Mouse (Mus musculus) heart, adult 2 months (tissue): ENCODE data around the gene Irf1. TPM values are rescaled to one million over a fixed set of nuclear protein-coding genes. Genes with fewer than 3 reads are reported as not detected.
A peak's percentile ranks its signal among the peaks of the same experiment; 100 is the strongest.

Experiments
- DNase-seq, 2 experiments: peaks; one replicate each; pipeline ENCODE4 v3.0.0; 2021
- H3K27ac ChIP-seq: fragments of 200-600 bp; 2 replicates; pipeline ENCODE4 v1.8.1; 2022
- H3K27me3 ChIP-seq: fragments of 200-500 bp; 2 replicates; pipeline ENCODE4 v1.6.1; 2012; ENCODE audit warnings: mild to moderate bottlenecking, low read length, inconsistent platforms, mixed read lengths; ENCODE audit not compliant: control insufficient read depth, insufficient read depth
- H3K36me3 ChIP-seq: fragments of 200-500 bp; 2 replicates; pipeline ENCODE4 v1.6.1; 2012; ENCODE audit warnings: low read length, inconsistent platforms; ENCODE audit not compliant: control insufficient read depth, insufficient read depth
- H3K4me1 ChIP-seq: fragments of 200-500 bp; 2 replicates; pipeline ENCODE4 v1.6.1; 2011; ENCODE audit warnings: low read length; ENCODE audit not compliant: control insufficient read depth, insufficient read depth
- H3K4me3 ChIP-seq: fragments of 200-600 bp; 2 replicates; pipeline ENCODE4 v1.8.1; 2022
- H3K79me2 ChIP-seq: fragments of 200-500 bp; replicated peaks from 2 replicates; pipeline ENCODE4 v1.6.1; 2012; ENCODE audit warnings: mild to moderate bottlenecking, inconsistent platforms, low read length, moderate library complexity, mixed read lengths; ENCODE audit not compliant: control insufficient read depth, insufficient read depth
- H3K9ac ChIP-seq: fragments of 200-500 bp; 2 replicates; pipeline ENCODE4 v1.6.1; 2012; ENCODE audit warnings: low read depth, mild to moderate bottlenecking, control low read depth, inconsistent platforms, low read length, mixed read lengths
- CTCF ChIP-seq: fragments of 200-600 bp; IDR thresholded peaks from 2 replicates; pipeline ENCODE4 v1.8.1; 2022; ENCODE audit warnings: antibody characterized with exemption, mild to moderate bottlenecking, moderate library complexity
- EP300 ChIP-seq: fragments of 200-500 bp; IDR thresholded peaks from 2 replicates; pipeline ENCODE4 v1.6.1; 2011; ENCODE audit warnings: low read depth, low read length, control low read depth; ENCODE audit not compliant: insufficient read depth
- POLR2A ChIP-seq: fragments of 200-500 bp; IDR thresholded peaks from 2 replicates; pipeline ENCODE4 v1.6.1; 2011; ENCODE audit warnings: mild to moderate bottlenecking, low read depth, low read length, control low read depth; ENCODE audit not compliant: insufficient read depth
- WGBS: fragments of 180-500 bp; shearing (Covaris S2); methylation state at CpG from one replicate; pipeline ENCODE4 v1.1.7; 2018; 5-methylcytosine and 5-hydroxymethylcytosine counted together
- intact Hi-C: fragments of 180-260 bp; cut with DNase I; formaldehyde crosslinking; loops from one replicate; pipeline ENCODE4 v1.15.1; 2025
- polyA plus RNA-seq: library from polyadenylated mRNA; depleted of rRNA; stranded (reverse); fragments of >200 nt; gene quantifications from 2 replicates; pipeline ENCODE4 v1.2.3, GENCODE M21; 2012
- total RNA-seq, 2 experiments: library from RNA; stranded (reverse); gene quantifications; 2 replicates each; pipeline ENCODE4 v1.2.3; 2021

Gene Irf1
- total and polyA plus RNA-seq, 3 experiments = 15.2 to 20.5 (median 19.7) TPM

DNA sequence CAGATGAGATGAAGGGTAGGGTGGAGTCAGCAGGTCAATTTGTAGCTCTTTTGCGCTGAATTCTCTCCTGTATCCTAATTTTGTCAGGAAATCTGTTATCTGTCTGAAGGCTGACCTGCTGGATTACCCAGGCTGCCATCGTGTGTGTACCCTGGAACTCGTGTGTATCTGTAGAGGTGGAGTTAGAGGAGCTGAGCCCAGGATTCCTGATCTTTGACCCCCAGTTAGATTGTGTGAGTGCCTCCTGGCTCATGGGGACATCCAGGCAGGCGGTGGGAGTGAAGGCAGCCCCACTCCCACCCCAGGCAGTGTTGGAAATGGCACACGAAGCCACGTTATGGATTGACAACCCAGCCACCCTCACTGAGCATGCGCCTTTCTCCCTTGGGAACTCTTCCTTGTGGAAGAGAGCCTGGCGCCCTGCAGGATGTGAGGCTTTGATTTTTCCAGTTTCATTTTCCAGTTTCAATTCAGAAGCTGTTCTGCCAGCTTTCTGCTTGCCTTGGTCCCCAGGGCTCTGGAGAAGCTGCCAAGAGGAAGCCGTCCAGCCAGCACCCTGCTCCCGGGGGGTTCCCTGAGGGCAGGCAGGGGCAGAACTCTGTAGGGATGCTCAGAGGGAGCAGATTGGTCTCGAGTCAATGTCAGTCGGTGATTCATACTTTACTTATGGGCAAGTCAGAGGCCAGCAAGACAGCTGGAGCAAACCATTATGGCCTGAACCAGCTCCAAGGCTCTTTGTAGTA lies 26.8 kb downstream of the Irf1 start:
- peaks cover 36% of the 10 kb centered on the region for H3K4me1 ChIP-seq
- 0 out of 2 replicates have a peak overlapping the region, but pooled peaks have one; percentile 11 for H3K4me3 ChIP-seq
- DNase-seq = peak; percentile 82 to 85
- TF ChIP-seq CTCF (no peak), EP300 (peak; percentile 86; the same call in 1 of the 2 replicates), POLR2A (peak; percentile 19; the same call in 1 of the 2 replicates)
- H3K9ac ChIP-seq = peak overlapping the region; percentile 19; the same call in 1 of the 2 replicates
- H3K27ac ChIP-seq = peak overlapping the region; percentile 90
- 33% methylated on average over 12 of the region's 12 CpGs for WGBS
- no peaks in the 10 kb centered on the region for H3K79me2 ChIP-seq
- peaks cover 6% of the 10 kb centered on the region; the same call in 1 of the 2 replicates for H3K36me3 ChIP-seq
- intact Hi-C loops = loop anchor here (1.0 to 2.0 kb wide), 3 partner anchors 8 to 34 kb away; no protein-coding TSS in a partner anchor
- H3K27me3 ChIP-seq = no peaks in the 10 kb centered on the region

DNA sequence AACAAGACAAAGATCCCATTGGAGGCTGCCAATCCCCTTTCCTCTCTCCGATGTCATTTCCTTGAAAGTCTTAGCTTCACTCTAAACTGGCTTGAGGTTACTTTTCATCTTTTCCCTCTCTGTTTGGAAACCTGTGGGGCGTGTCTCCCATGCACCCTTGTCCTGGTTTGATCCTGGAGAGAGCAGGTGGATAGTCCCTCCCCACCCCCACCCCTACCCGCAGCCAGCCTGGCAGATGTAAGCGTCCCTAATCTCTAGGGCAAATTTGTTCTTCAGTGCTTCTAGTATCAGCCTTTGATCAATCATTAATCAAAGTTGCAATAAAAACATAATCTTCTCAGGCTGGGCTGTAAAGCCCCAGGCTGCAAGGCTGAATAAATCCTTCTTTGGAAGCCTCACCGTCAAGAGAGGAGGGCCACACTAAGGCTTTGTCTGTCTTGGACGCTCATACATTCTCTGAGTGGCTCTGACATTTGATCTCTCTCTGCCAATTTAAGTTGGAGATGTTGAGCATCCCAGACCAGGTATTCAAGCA lies 27.6 kb downstream of the Irf1 start:
- Histone ChIP-seq H3K79me2 (no peaks in the 10 kb centered on the region), H3K27me3 (no peaks in the 10 kb centered on the region), H3K27ac (peak overlapping the region; percentile 90), H3K4me1 (peaks cover 36% of the 10 kb centered on the region), H3K9ac (no peak overlapping the region), H3K36me3 (peaks cover 6% of the 10 kb centered on the region; the same call in 1 of the 2 replicates), H3K4me3 (no peak overlapping the region)
- TF ChIP-seq CTCF (no peak), POLR2A (no peak), EP300 (no peak)
- intact Hi-C loops = loop anchor here (2.0 kb wide), 2 partner anchors 15 to 35 kb away; no protein-coding TSS in a partner anchor
- WGBS = 77% methylated on average over 6 of the region's 6 CpGs
- no peak for DNase-seq

DNA sequence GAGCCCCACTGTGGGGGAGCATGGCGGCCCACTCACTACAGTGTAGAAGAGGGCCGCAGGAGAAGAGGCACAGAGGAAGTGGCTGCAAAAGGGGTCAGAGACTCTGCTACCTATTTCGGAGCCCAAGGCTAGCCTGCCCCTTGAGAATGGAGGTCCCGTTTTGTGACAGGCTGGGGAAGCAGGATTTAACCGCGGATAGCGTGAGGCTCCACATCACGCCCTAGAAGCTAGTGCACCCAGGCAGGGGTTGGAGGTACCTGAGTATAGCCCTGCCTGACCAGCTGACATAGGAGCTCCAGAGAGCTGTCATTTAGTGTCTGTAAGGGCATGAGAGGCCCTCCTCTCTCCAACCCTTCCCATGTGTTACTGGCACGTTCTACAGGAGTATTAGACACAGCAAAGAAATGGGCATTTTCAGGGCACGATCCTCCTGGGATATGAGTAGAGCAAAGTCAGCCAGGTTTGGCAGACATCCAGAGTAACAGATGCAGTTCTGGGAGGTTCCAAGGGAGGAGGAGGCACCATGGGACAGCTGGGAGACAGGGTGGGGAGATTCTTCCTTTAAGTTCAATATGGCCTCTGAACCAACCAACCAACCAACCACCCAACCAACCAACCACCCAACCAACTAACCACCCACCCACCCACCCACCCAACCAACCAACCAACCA lies 28.4 kb downstream of the Irf1 start:
- H3K4me3 ChIP-seq = no peak overlapping the region
- no peaks in the 10 kb centered on the region for H3K27me3 ChIP-seq
- DNase-seq = peak in 1 of 2 experiments; percentile 3
- peak overlapping the region; percentile 90 for H3K27ac ChIP-seq
- intact Hi-C loops = no loop called here
- peaks cover 6% of the 10 kb centered on the region; the same call in 1 of the 2 replicates for H3K36me3 ChIP-seq
- no peak overlapping the region for H3K9ac ChIP-seq
- no peak for TF ChIP-seq EP300
- no peak for TF ChIP-seq POLR2A
- no peak for TF ChIP-seq CTCF
- peaks cover 37% of the 10 kb centered on the region for H3K4me1 ChIP-seq
- no peaks in the 10 kb centered on the region for H3K79me2 ChIP-seq
- 92% methylated on average over 10 of the region's 10 CpGs for WGBS

DNA sequence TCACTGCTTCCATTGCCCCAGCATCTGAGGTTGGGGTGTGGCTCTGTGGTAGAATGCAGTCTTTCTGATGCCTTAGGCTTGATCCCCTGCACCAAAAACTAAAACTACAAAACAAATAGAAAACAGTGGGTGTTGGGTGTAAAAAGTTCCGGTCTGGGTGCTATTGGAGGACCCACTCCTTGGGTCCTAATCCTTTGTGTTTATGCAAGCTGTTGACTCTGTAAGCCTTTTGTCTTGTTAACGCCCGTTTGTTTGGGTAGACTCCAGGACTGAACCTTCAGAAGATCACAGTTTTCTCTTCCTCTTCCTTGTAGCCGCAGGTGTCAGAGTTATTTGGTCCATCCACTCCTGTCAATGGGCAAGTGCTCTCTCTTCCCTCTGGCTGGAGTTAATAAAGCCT lies 30.2 kb downstream of the Irf1 start:
- TF ChIP-seq EP300 = no peak
- no peak for TF ChIP-seq CTCF
- no peak for TF ChIP-seq POLR2A
- Histone ChIP-seq H3K79me2 (no peaks in the 10 kb centered on the region), H3K4me3 (no peak overlapping the region), H3K27ac (peak overlapping the region; percentile 80), H3K36me3 (peaks cover 6% of the 10 kb centered on the region; the same call in 1 of the 2 replicates), H3K4me1 (peaks cover 27% of the 10 kb centered on the region), H3K9ac (no peak overlapping the region), H3K27me3 (no peaks in the 10 kb centered on the region)
- intact Hi-C loops = no loop called here
- no peak for DNase-seq
- WGBS = 71% methylated on average over 4 of the region's 4 CpGs

DNA sequence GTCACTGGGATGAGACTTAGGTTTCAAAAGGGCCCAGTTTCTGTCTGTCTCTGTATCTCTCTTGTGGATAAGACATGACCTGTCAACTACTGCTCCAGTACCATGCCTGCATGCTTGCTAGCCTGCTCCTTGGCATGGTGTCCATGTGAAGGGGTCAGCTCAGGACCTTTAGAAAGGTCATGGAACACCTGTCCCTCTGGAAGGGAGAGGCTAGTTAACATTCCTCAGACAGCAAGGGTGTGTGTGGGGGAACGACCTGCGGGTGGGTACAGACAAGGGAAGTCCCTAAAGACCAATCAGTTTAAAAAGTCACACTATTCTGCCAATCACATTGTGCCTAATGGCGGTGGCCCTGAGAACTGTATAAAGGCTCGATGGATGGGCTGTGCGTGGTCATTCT lies 31.2 kb downstream of the Irf1 start:
- H3K4me3 ChIP-seq = no peak overlapping the region
- H3K27me3 ChIP-seq = no peaks in the 10 kb centered on the region
- intact Hi-C loops = no loop called here
- no peak overlapping the region for H3K9ac ChIP-seq
- TF ChIP-seq EP300 = no peak
- no peak for TF ChIP-seq POLR2A
- no peak for TF ChIP-seq CTCF
- no peak for DNase-seq
- peaks cover 6% of the 10 kb centered on the region; the same call in 1 of the 2 replicates for H3K36me3 ChIP-seq
- no peaks in the 10 kb centered on the region for H3K79me2 ChIP-seq
- no peak overlapping the region for H3K27ac ChIP-seq
- 84% methylated on average over 5 of the region's 5 CpGs for whole genome bisulfite sequencing
- peaks cover 24% of the 10 kb centered on the region for H3K4me1 ChIP-seq
